Mouse (Mus musculus) midbrain, postnatal 0 days (tissue): ENCODE results near the gene Igfbp6. TPM values are rescaled to one million over a fixed set of nuclear protein-coding genes. Genes with fewer than 3 reads are reported as not detected.

ENCODE experiments used
- ATAC-seq: fragments of 200-750 bp; cut with Nextera tagmentation; 2 replicates; pipeline ENCODE4 v1.8.0; 2017; ENCODE audit warnings: moderate number of reproducible peaks, mild to moderate bottlenecking, moderate TSS enrichment, moderate library complexity; ENCODE audit not compliant: low FRiP score
- DNase-seq: peaks from one replicate; pipeline ENCODE4 v3.0.0-alpha.2; 2015; ENCODE audit warnings: low spot score
- H3K27ac ChIP-seq: fragments of 300-500 bp; sonication (generic); 2 replicates; pipeline ENCODE4 v1.5.1; 2014; ENCODE audit warnings: low read depth, mild to moderate bottlenecking, low read length, mixed read lengths
- H3K27me3 ChIP-seq: fragments of 300-500 bp; sonication (generic); 2 replicates; pipeline ENCODE4 v1.6.1; 2014; ENCODE audit warnings: low read length, control low read depth, mixed read lengths; ENCODE audit not compliant: insufficient read depth
- H3K36me3 ChIP-seq: fragments of 300-500 bp; sonication (generic); 2 replicates; pipeline ENCODE4 v1.6.1; 2014; ENCODE audit warnings: low read length, control low read depth, mixed read lengths; ENCODE audit not compliant: insufficient read depth
- H3K4me1 ChIP-seq: fragments of 300-500 bp; sonication (generic); 2 replicates; pipeline ENCODE4 v1.6.1; 2014; ENCODE audit warnings: mild to moderate bottlenecking, control low read depth, antibody characterized with exemption, low read length, mixed read lengths; ENCODE audit not compliant: insufficient read depth
- H3K4me2 ChIP-seq: fragments of 300-500 bp; sonication (generic); 2 replicates; pipeline ENCODE4 v1.6.1; 2014; ENCODE audit warnings: low read depth, mild to moderate bottlenecking, low read length, mixed read lengths; ENCODE audit not compliant: poor library complexity, severe bottlenecking
- H3K4me3 ChIP-seq: fragments of 300-500 bp; sonication (generic); 2 replicates; pipeline ENCODE4 v1.5.1; 2014; ENCODE audit warnings: low read depth, mild to moderate bottlenecking, low read length, moderate library complexity
- H3K9ac ChIP-seq: fragments of 300-500 bp; sonication (generic); replicated peaks from 2 replicates; pipeline ENCODE4 v1.6.1; 2014; ENCODE audit warnings: mild to moderate bottlenecking, low read length, moderate library complexity, mixed read lengths; ENCODE audit not compliant: poor library complexity, severe bottlenecking
- H3K9me3 ChIP-seq: fragments of 300-500 bp; sonication (generic); 2 replicates; pipeline ENCODE4 v1.6.1; 2016; ENCODE audit warnings: low read length, control low read depth
- CTCF ChIP-seq: IDR thresholded peaks from 2 replicates; pipeline ENCODE4 v1.5.1; 2016; ENCODE audit warnings: antibody characterized with exemption, mild to moderate bottlenecking
- WGBS: fragments of 180-500 bp; shearing (Covaris S2); extraction: QIAGEN DNeasy Blood & Tissue Kit; methylation state at CpG from one replicate; pipeline ENCODE4 v1.1.7; 2014; 5-methylcytosine and 5-hydroxymethylcytosine counted together
- polyA plus RNA-seq: library from polyadenylated mRNA; unstranded; fragments of >200 nt; fragmentation: Nextera tagmentation; extraction: Ambion mirVana; gene quantifications from 2 replicates; pipeline ENCODE4 v1.2.1, GENCODE M21; 2015
- total RNA-seq: library from RNA; depleted of rRNA; stranded (reverse); fragments of >200 nt; gene quantifications from 2 replicates; pipeline ENCODE4 v1.2.3, GENCODE M21; 2014; rRNA removed

Gene Igfbp6
- total and polyA plus RNA-seq, 2 experiments from 2014 or later, result 9.9 to 13.6 TPM

- Histone ChIP-seq H3K9me3 (no peaks in the 10 kb centered on the region), H3K4me2 (no peak overlapping the region), H3K4me1 (no peaks in the 10 kb centered on the region), H3K4me3 (no peak overlapping the region), H3K9ac (no peak overlapping the region), H3K27ac (no peak overlapping the region), H3K27me3 (no peaks in the 10 kb centered on the region), H3K36me3 (no peaks in the 10 kb centered on the region)
- no peak for DNase-seq
- no peak for ATAC-seq
- 64% methylated on average over 5 of the region's 5 CpGs for WGBS
- TF ChIP-seq CTCF, result no peak
These were observed 48.7 kb downstream of the Igfbp6 start for GRCm38 (mm10) chr15:102192820-102193386.

GRCm38 (mm10) chr15:102193652-102194051, 49.5 kb downstream of the Igfbp6 start:
- Histone ChIP-seq H3K4me2 (no peak overlapping the region), H3K4me1 (no peaks in the 10 kb centered on the region), H3K9me3 (no peaks in the 10 kb centered on the region), H3K36me3 (no peaks in the 10 kb centered on the region), H3K27me3 (no peaks in the 10 kb centered on the region), H3K27ac (no peak overlapping the region), H3K4me3 (no peak overlapping the region), H3K9ac (no peak overlapping the region)
- DNase-seq, result no peak
- no peak for ATAC-seq
- 84% methylated on average over 4 of the region's 4 CpGs for WGBS
- no peak for TF ChIP-seq CTCF

GRCm38 (mm10) chr15:102194439-102194838, 50.3 kb downstream of the Igfbp6 start:
- no peak overlapping the region for H3K4me2 ChIP-seq
- no peaks in the 10 kb centered on the region for H3K36me3 ChIP-seq
- WGBS, result 88% methylated on average over 4 of the region's 4 CpGs

GRCm38 (mm10) chr15:102195373-102195772, 51.2 kb downstream of the Igfbp6 start:
- ATAC-seq (no peak), DNase-seq (no peak)
- H3K27me3 ChIP-seq, result no peaks in the 10 kb centered on the region
- H3K27ac ChIP-seq, result no peak overlapping the region
- no peak overlapping the region for H3K9ac ChIP-seq
- TF ChIP-seq CTCF, result no peak
- H3K4me3 ChIP-seq, result no peak overlapping the region
- H3K9me3 ChIP-seq, result no peaks in the 10 kb centered on the region
- no peak overlapping the region for H3K4me2 ChIP-seq
- no peaks in the 10 kb centered on the region for H3K36me3 ChIP-seq
- 92% methylated on average over 4 of the region's 4 CpGs for WGBS
- H3K4me1 ChIP-seq, result no peaks in the 10 kb centered on the region

More at GRCm38 (mm10) chr15:102194439-102194838, 50.3 kb downstream of the Igfbp6 start:
- DNase-seq, result no peak
- H3K4me1 ChIP-seq, result no peaks in the 10 kb centered on the region
- no peak overlapping the region for H3K9ac ChIP-seq
- H3K27me3 ChIP-seq, result no peaks in the 10 kb centered on the region
- H3K9me3 ChIP-seq, result no peaks in the 10 kb centered on the region
- no peak overlapping the region for H3K27ac ChIP-seq
- ATAC-seq, result no peak
- TF ChIP-seq CTCF, result no peak
- no peak overlapping the region for H3K4me3 ChIP-seq

GRCm38 (mm10) chr15:102198841-102199240, 54.7 kb downstream of the Igfbp6 start:
- WGBS, result 80% methylated on average over 4 of the region's 4 CpGs
- Histone ChIP-seq H3K27ac (no peak overlapping the region), H3K9me3 (no peaks in the 10 kb centered on the region), H3K36me3 (no peaks in the 10 kb centered on the region), H3K4me3 (no peak overlapping the region), H3K4me2 (no peak overlapping the region), H3K9ac (no peak overlapping the region), H3K4me1 (no peaks in the 10 kb centered on the region), H3K27me3 (no peaks in the 10 kb centered on the region)
- DNase-seq (no peak), ATAC-seq (no peak)
- TF ChIP-seq CTCF, result no peak

Other genes with a start within 250 kb of the Igfbp6 start
- 0.38 TPM in 1 of 2 replicates, not detected in the other for gene Krt4, start 219.6 kb upstream of the Igfbp6 start, total RNA-seq
- not detected in 2 replicates for gene Krt4, start 219.6 kb upstream of the Igfbp6 start, polyA plus RNA-seq
- 2.3 TPM in 1 of 2 replicates, not detected in the other for gene Krt79, start 204.0 kb upstream of the Igfbp6 start, total RNA-seq
- 0.15 and 0.28 TPM in 2 replicates for gene Krt79, start 204.0 kb upstream of the Igfbp6 start, polyA plus RNA-seq
- gene Krt78, start 190.1 kb upstream of the Igfbp6 start, total RNA-seq, result 0.49 TPM in 1 of 2 replicates, not detected in the other
- not detected in 2 replicates for gene Krt78, start 190.1 kb upstream of the Igfbp6 start, polyA plus RNA-seq
- 0.61 and 1.6 TPM in 2 replicates for gene Krt8, start 139.9 kb upstream of the Igfbp6 start, total RNA-seq
- 0.60 and 0.63 TPM in 2 replicates for gene Krt8, start 139.9 kb upstream of the Igfbp6 start, polyA plus RNA-seq
- 0.99 and 1.7 TPM in 2 replicates for gene Krt18, start 116.2 kb upstream of the Igfbp6 start, total RNA-seq
- 1.8 and 2.1 TPM in 2 replicates for gene Krt18, start 116.2 kb upstream of the Igfbp6 start, polyA plus RNA-seq
- gene Eif4b, start 70.6 kb upstream of the Igfbp6 start, total RNA-seq, result 161 and 169 TPM in 2 replicates
- gene Eif4b, start 70.6 kb upstream of the Igfbp6 start, polyA plus RNA-seq, result 65.8 and 68.2 TPM in 2 replicates
- 18.1 and 20.4 TPM in 2 replicates for gene Tns2, start 43.9 kb upstream of the Igfbp6 start, total RNA-seq
- gene Tns2, start 43.9 kb upstream of the Igfbp6 start, polyA plus RNA-seq, result 5.1 and 6.3 TPM in 2 replicates
- gene Spryd3, start 8.1 kb upstream of the Igfbp6 start, total RNA-seq, result 120 and 134 TPM in 2 replicates
- gene Spryd3, start 8.1 kb upstream of the Igfbp6 start, polyA plus RNA-seq, result 118 and 120 TPM in 2 replicates
- gene Soat2, start 6.2 kb downstream of the Igfbp6 start, total RNA-seq, result 0.61 TPM in 1 of 2 replicates, not detected in the other
- gene Soat2, start 6.2 kb downstream of the Igfbp6 start, polyA plus RNA-seq, result 0.06 and 0.12 TPM in 2 replicates
- 42.9 and 57.7 TPM in 2 replicates for gene Zfp740, start 58.9 kb downstream of the Igfbp6 start, total RNA-seq
- gene Zfp740, start 58.9 kb downstream of the Igfbp6 start, polyA plus RNA-seq, result 25.1 and 27.6 TPM in 2 replicates
- 30.3 and 47.5 TPM in 2 replicates for gene Csad, start 60.4 kb downstream of the Igfbp6 start, total RNA-seq
- gene Csad, start 60.4 kb downstream of the Igfbp6 start, polyA plus RNA-seq, result 32.8 and 34.6 TPM in 2 replicates
- gene Itgb7, start 87.6 kb downstream of the Igfbp6 start, total RNA-seq, result 0.88 and 1.5 TPM in 2 replicates
- gene Itgb7, start 87.6 kb downstream of the Igfbp6 start, polyA plus RNA-seq, result 1.1 and 1.2 TPM in 2 replicates
- gene Rarg, start 113.2 kb downstream of the Igfbp6 start, total RNA-seq, result 4.4 and 12.6 TPM in 2 replicates
- 3.9 and 4.2 TPM in 2 replicates for gene Rarg, start 113.2 kb downstream of the Igfbp6 start, polyA plus RNA-seq
- gene Gm9918, start 126.2 kb downstream of the Igfbp6 start, total RNA-seq, result not detected in 2 replicates
- not detected in 2 replicates for gene Gm9918, start 126.2 kb downstream of the Igfbp6 start, polyA plus RNA-seq
- 43.3 and 59.3 TPM in 2 replicates for gene Mfsd5, start 135.1 kb downstream of the Igfbp6 start, total RNA-seq
- 63.5 and 67.3 TPM in 2 replicates for gene Mfsd5, start 135.1 kb downstream of the Igfbp6 start, polyA plus RNA-seq
- 2.7 and 4.5 TPM in 2 replicates for gene Espl1, start 151.9 kb downstream of the Igfbp6 start, total RNA-seq
- 1.7 and 2.7 TPM in 2 replicates for gene Espl1, start 151.9 kb downstream of the Igfbp6 start, polyA plus RNA-seq
- gene Pfdn5, start 181.8 kb downstream of the Igfbp6 start, total RNA-seq, result 145 and 153 TPM in 2 replicates
- gene Pfdn5, start 181.8 kb downstream of the Igfbp6 start, polyA plus RNA-seq, result 525 and 567 TPM in 2 replicates
- 63.1 and 69.1 TPM in 2 replicates for gene Myg1, start 187.3 kb downstream of the Igfbp6 start, total RNA-seq
- gene Myg1, start 187.3 kb downstream of the Igfbp6 start, polyA plus RNA-seq, result 83.2 and 87.1 TPM in 2 replicates
- 21.8 and 31.1 TPM in 2 replicates for gene Aaas, start 206.4 kb downstream of the Igfbp6 start, total RNA-seq
- gene Aaas, start 206.4 kb downstream of the Igfbp6 start, polyA plus RNA-seq, result 30.1 and 32.8 TPM in 2 replicates
- 0.47 and 0.60 TPM in 2 replicates for gene Sp7, start 222.8 kb downstream of the Igfbp6 start, total RNA-seq
- 0.10 and 0.31 TPM in 2 replicates for gene Sp7, start 222.8 kb downstream of the Igfbp6 start, polyA plus RNA-seq